Mouse (Mus musculus) C2C12 (cell line): ENCODE measurements around the gene Hspbap1.

Experiments
- CEBPB ChIP-seq: IDR thresholded peaks from one replicate; pipeline ENCODE4 v1.6.1; 2011; ENCODE audit warnings: low read depth, mild to moderate bottlenecking, control low read depth, moderate library complexity
- CTCF ChIP-seq: IDR thresholded peaks from one replicate; pipeline ENCODE4 v1.5.1; 2011; ENCODE audit not compliant: control insufficient read depth, insufficient read depth, insufficient read length
- FOSL1 ChIP-seq: IDR thresholded peaks from one replicate; pipeline ENCODE4 v1.8.0; 2011; ENCODE audit warnings: mild to moderate bottlenecking, low read length; ENCODE audit not compliant: poor library complexity, insufficient read depth, severe bottlenecking
- MAX ChIP-seq: IDR thresholded peaks from one replicate; pipeline ENCODE4 v1.6.1; 2011; ENCODE audit warnings: mild to moderate bottlenecking, control low read depth
- MYOD1 ChIP-seq: IDR thresholded peaks from one replicate; pipeline ENCODE4 v1.6.1; 2011; ENCODE audit warnings: low read depth; ENCODE audit not compliant: control insufficient read depth, insufficient read length
- MYOG ChIP-seq: IDR thresholded peaks from one replicate; pipeline ENCODE4 v1.6.1; 2011; ENCODE audit not compliant: control insufficient read depth, insufficient read length; ENCODE audit errors: extremely low read depth
- USF1 ChIP-seq: IDR thresholded peaks from one replicate; pipeline ENCODE4 v1.6.1; 2011; ENCODE audit warnings: low read depth, mild to moderate bottlenecking, control low read depth, moderate library complexity

- TF ChIP-seq CTCF: no peak
- TF ChIP-seq MAX: no peak
- no peak for TF ChIP-seq USF1
- no peak for TF ChIP-seq MYOD1
- no peak for TF ChIP-seq CEBPB
- TF ChIP-seq MYOG: no peak
- no peak for TF ChIP-seq FOSL1
These were observed 10.9 kb downstream of the Hspbap1 start for GRCm38 (mm10) chr16:35781096-35781495.
